Mouse (Mus musculus): ENCODE measurements around the gene Olfr549. TPM values are rescaled to one million over a fixed set of nuclear protein-coding genes. Genes with fewer than 3 reads are reported as not detected.

The Olfr549 gene
- polyA plus RNA-seq, 1 experiment = not detected

- peaks cover 4% of the 10 kb centered on the region for H3K4me1 ChIP-seq (ENCODE audit: control insufficient read depth, insufficient read depth, low read length)
- 47% methylated on average over 10 of the region's 10 CpGs for WGBS
- H3K27ac ChIP-seq (ENCODE audit: insufficient read depth, low read depth, low read length) = no peak overlapping the region
- TF ChIP-seq POLR2A (IDR thresholded peaks at IDR 0.05; ENCODE audit: insufficient read depth, low read depth, low read length) = no peak
- TF ChIP-seq CTCF (IDR thresholded peaks at IDR 0.05; ENCODE audit: insufficient read depth, low read depth, low read length) = no peak
- H3K4me3 ChIP-seq (ENCODE audit: insufficient read depth, low read depth, low read length) = no peak overlapping the region
Observed at GRCm38 (mm10) chr7:102516261-102517050, 33.2 kb upstream of the Olfr549 start.

- TF ChIP-seq POLR2A (IDR thresholded peaks at IDR 0.05; ENCODE audit: insufficient read depth, low read depth, low read length) = no peak
- no peak for TF ChIP-seq CTCF (IDR thresholded peaks at IDR 0.05; ENCODE audit: insufficient read depth, low read depth, low read length)
- Histone ChIP-seq H3K4me3 (ENCODE audit: insufficient read depth, low read depth, low read length) (no peak overlapping the region), H3K4me1 (ENCODE audit: control insufficient read depth, insufficient read depth, low read length) (peaks cover 4% of the 10 kb centered on the region), H3K27ac (ENCODE audit: insufficient read depth, low read depth, low read length) (no peak overlapping the region)
- WGBS = 27% methylated on average over 2 of the region's 2 CpGs
Observed at GRCm38 (mm10) chr7:102517051-102517335, 32.7 kb upstream of the Olfr549 start.

- Histone ChIP-seq H3K4me1 (ENCODE audit: control insufficient read depth, insufficient read depth, low read length) (no peaks in the 10 kb centered on the region), H3K27ac (ENCODE audit: insufficient read depth, low read depth, low read length) (no peak overlapping the region), H3K4me3 (ENCODE audit: insufficient read depth, low read depth, low read length) (no peak overlapping the region)
- TF ChIP-seq POLR2A (IDR thresholded peaks at IDR 0.05; ENCODE audit: insufficient read depth, low read depth, low read length) (no peak), CTCF (IDR thresholded peaks at IDR 0.05; ENCODE audit: insufficient read depth, low read depth, low read length) (no peak)
- WGBS = 86% methylated on average over 1 of the region's 1 CpGs
Observed at GRCm38 (mm10) chr7:102529052-102529451, 20.6 kb upstream of the Olfr549 start.

GRCm38 (mm10) chr7:102534449-102534848 lies 15.2 kb upstream of the Olfr549 start, which contains the start of gene Olfr547:
Gene Olfr547 (plus strand): TSS chr7:102534749.
- 80% methylated on average over 1 of the region's 1 CpGs for WGBS
- no peaks in the 10 kb centered on the region for H3K4me1 ChIP-seq (ENCODE audit: control insufficient read depth, insufficient read depth, low read length)
- TF ChIP-seq CTCF (IDR thresholded peaks at IDR 0.05; ENCODE audit: insufficient read depth, low read depth, low read length) (no peak), POLR2A (IDR thresholded peaks at IDR 0.05; ENCODE audit: insufficient read depth, low read depth, low read length) (no peak)
- H3K27ac ChIP-seq (ENCODE audit: insufficient read depth, low read depth, low read length) = no peak within 1 kb of the TSS
- H3K4me3 ChIP-seq (ENCODE audit: insufficient read depth, low read depth, low read length) = no peak within 1 kb of the TSS

GRCm38 (mm10) chr7:102540596-102540995 lies 9.1 kb upstream of the Olfr549 start, which contains the start of gene Olfr548-ps1:
Gene Olfr548-ps1 (plus strand): TSS chr7:102540896.
- Histone ChIP-seq H3K4me3 (ENCODE audit: insufficient read depth, low read depth, low read length) (no peak within 1 kb of the TSS), H3K27ac (ENCODE audit: insufficient read depth, low read depth, low read length) (no peak within 1 kb of the TSS), H3K4me1 (ENCODE audit: control insufficient read depth, insufficient read depth, low read length) (no peaks in the 10 kb centered on the region)
- 78% methylated on average over 2 of the region's 2 CpGs for WGBS
- TF ChIP-seq POLR2A (IDR thresholded peaks at IDR 0.05; ENCODE audit: insufficient read depth, low read depth, low read length) (no peak), CTCF (IDR thresholded peaks at IDR 0.05; ENCODE audit: insufficient read depth, low read depth, low read length) (no peak)

GRCm38 (mm10) chr7:102541251-102541650 lies 8.4 kb upstream of the Olfr549 start:
- WGBS = 75% methylated on average over 3 of the region's 3 CpGs
- TF ChIP-seq CTCF (IDR thresholded peaks at IDR 0.05; ENCODE audit: insufficient read depth, low read depth, low read length) (no peak), POLR2A (IDR thresholded peaks at IDR 0.05; ENCODE audit: insufficient read depth, low read depth, low read length) (no peak)
- Histone ChIP-seq H3K4me3 (ENCODE audit: insufficient read depth, low read depth, low read length) (no peak overlapping the region), H3K4me1 (ENCODE audit: control insufficient read depth, insufficient read depth, low read length) (no peaks in the 10 kb centered on the region), H3K27ac (ENCODE audit: insufficient read depth, low read depth, low read length) (no peak overlapping the region)

- no peaks in the 10 kb centered on the region for H3K4me1 ChIP-seq (ENCODE audit: control insufficient read depth, insufficient read depth, low read length)
- WGBS = 85% methylated on average over 3 of the region's 3 CpGs
- TF ChIP-seq POLR2A (IDR thresholded peaks at IDR 0.05; ENCODE audit: insufficient read depth, low read depth, low read length) (no peak), CTCF (IDR thresholded peaks at IDR 0.05; ENCODE audit: insufficient read depth, low read depth, low read length) (no peak)
- no peak overlapping the region for H3K27ac ChIP-seq (ENCODE audit: insufficient read depth, low read depth, low read length)
- no peak overlapping the region for H3K4me3 ChIP-seq (ENCODE audit: insufficient read depth, low read depth, low read length)
Observed at GRCm38 (mm10) chr7:102553279-102553678, 3.6 kb downstream of the Olfr549 start.

- H3K4me1 ChIP-seq (ENCODE audit: control insufficient read depth, insufficient read depth, low read length) = peaks cover 3% of the 10 kb centered on the region; the same call in 1 of the 2 replicates
- 0 out of 2 replicates have a peak within 1 kb of the TSS, but pooled peaks have one; percentile 32 for H3K27ac ChIP-seq (ENCODE audit: insufficient read depth, low read depth, low read length)
- peak within 1 kb of the TSS; percentile 56 for H3K4me3 ChIP-seq (ENCODE audit: insufficient read depth, low read depth, low read length)
- TF ChIP-seq POLR2A (IDR thresholded peaks at IDR 0.05; ENCODE audit: insufficient read depth, low read depth, low read length) (no peak), CTCF (IDR thresholded peaks at IDR 0.05; ENCODE audit: insufficient read depth, low read depth, low read length) (no peak)
- 20% methylated on average over 10 of the region's 10 CpGs for WGBS
Observed at GRCm38 (mm10) chr7:102564999-102565997, 15.6 kb downstream of the Olfr549 start, which contains the start of gene Trim21. Gene Trim21 (minus strand): TSS chr7:102565486.

Data from olfactory bulb, adult 2 months (tissue).